Mouse (Mus musculus) adipocyte (in vitro differentiated cells): ENCODE measurements around the gene Rftn1.

Experiments
- DNase-seq: peaks from one replicate; pipeline ENCODE4 v3.0.0-alpha.2; 2016; ENCODE audit warnings: low spot score

Gene Rftn1

DNA sequence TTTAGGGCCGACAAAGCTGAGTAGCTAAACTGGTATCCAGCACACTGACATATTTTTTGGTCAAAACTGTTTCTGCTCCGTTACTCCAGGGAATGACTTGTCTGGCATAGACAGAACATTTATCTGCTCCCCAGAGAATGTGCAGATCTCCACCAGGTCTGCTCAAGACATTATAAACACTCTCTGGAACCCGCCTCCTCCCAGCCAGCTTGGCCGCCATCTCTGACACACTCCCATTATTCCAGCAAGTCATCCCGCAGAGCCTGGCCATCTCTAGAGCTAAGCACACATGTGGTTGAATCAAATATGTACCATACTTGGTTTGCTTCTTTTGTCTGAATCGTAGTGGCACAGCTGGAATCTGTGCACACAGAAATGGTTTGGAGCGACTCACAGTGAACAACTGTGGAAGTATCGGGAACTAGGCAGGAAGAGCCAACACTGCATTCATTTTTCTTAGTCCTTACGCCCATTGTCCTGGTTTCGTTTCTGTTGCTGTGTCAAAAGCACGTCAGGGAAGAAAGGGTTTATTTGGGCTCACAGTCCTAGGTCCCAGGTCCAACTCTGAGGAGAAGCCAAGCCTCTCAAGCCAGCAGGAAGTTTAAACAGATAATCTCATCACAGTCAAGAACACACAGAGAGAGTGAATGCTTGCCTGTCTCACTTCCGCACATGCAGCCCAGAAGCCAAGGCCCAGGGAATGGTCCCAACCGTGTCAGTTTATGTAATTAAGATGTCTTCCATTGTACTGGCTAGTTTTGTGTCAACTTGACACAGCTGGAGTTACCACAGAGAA, 126.4 kb downstream of the Rftn1 start:
- no peak for DNase-seq

- DNase-seq: peak; percentile 11
Observed at GRCm38 (mm10) chr17:50062649-50063048, 127.8 kb downstream of the Rftn1 start.

- no peak for DNase-seq
Observed at GRCm38 (mm10) chr17:50061446-50061845, 129.0 kb downstream of the Rftn1 start.

DNA sequence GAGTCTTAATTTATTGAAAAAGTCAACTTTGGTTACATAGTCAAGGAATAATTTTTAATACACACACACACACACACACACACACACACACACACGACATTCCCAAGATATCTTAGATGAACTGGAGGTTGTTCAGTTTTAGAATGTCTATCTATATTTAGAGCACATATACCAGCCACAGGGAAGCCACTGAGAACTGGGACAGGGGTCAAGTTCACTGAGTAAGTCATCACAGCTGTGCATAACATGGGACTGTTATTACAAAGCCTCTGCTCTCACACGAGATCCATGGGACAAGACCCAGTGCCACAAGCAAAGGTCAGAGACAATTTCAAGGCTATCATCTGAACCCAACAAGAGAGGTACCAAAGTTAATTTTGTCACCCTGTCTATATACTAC, 130.3 kb downstream of the Rftn1 start:
- no peak for DNase-seq

GRCm38 (mm10) chr17:50059417-50059816, 131.1 kb downstream of the Rftn1 start:
- DNase-seq: no peak

- no peak for DNase-seq
Observed at GRCm38 (mm10) chr17:50055154-50055756, 135.2 kb downstream of the Rftn1 start.

GRCm38 (mm10) chr17:50054586-50054985, 135.9 kb downstream of the Rftn1 start:
- no peak for DNase-seq

DNA sequence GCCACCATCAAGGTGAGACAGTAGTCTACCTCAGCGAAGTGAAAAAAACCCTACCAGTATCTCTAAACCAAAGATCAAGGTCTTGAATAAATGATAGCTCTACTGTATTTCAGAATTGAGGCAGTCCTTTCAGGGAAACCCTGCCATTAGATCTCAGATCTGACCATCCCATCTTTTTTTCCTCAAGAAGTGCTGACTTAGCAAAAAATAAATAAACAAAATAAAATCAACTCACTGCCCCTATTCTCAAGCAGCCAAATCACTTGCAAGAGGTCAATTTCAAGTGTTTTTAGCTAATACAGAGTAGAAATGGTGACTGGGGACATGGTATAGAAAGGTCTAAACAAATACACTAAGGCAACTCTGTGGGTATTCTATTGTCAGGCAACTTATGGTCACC, 136.5 kb downstream of the Rftn1 start:
- DNase-seq: no peak

GRCm38 (mm10) chr17:50052741-50053468, 137.6 kb downstream of the Rftn1 start:
- DNase-seq: no peak

GRCm38 (mm10) chr17:50050456-50050855, 140.0 kb downstream of the Rftn1 start:
- no peak for DNase-seq

GRCm38 (mm10) chr17:50048209-50048608, 142.3 kb downstream of the Rftn1 start:
- no peak for DNase-seq

GRCm38 (mm10) chr17:50047182-50047581, 143.3 kb downstream of the Rftn1 start:
- DNase-seq: no peak

- no peak for DNase-seq
Observed at GRCm38 (mm10) chr17:50040727-50041410, 149.6 kb downstream of the Rftn1 start.

DNA sequence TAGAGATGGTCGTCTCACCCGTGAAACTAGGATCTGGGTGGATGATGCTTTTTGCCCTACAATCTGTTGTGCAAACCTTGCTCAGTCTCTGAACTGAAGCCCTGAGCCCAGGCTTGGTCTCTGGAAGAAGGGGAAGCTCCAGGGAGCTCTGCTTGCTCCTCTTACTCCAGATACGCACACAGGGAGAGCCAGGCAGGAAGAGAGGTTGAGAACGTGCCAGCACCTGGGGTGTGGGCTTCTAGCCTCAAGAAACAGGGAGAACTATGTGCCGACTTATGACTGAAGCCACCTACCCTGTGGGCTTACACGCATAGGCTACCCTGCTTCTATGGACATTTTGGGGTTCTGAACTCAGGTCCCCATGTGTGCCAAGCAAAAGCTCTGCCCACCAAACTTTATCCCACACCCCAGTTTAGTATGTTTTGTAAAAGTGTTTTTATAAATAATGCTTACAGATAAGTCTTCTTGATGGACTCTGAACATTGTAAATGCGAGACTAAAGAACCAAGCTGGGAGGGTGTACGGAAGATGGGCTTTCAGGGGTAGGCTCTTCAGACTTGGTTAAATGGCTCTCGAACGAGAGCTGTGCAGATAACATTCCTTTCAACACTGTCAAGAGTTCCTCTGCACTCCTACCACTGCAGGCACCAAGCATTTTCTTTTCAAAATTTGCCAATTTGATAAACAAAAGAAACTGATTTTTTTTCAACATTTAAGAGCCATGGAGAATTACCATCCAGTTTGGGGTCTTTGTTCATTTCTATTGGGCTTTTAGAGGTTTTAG, 152.4 kb downstream of the Rftn1 start:
- no peak for DNase-seq

DNA sequence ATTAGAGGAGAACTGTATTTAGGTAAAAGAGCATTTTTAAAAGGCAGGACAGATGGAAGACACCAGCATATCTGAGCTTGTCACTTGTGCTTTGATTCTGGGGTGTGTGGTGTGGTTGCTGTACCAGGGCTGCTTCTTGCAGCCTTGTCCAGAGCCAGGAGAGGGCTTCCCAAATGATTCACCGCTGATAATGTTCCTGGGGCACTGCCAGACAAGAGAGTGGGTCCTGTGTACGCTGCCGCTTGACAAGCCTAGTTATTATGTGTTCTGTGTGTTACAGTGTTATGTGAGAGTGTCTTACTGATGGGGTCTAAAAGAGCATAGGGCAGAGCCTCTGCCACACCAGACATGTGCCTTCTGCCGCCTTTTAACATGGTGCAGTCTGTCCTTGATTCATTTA, 153.1 kb downstream of the Rftn1 start:
- no peak for DNase-seq

- no peak for DNase-seq
Observed at GRCm38 (mm10) chr17:50036751-50037385, 153.6 kb downstream of the Rftn1 start.

- no peak for DNase-seq
Observed at GRCm38 (mm10) chr17:50033698-50034097, 156.8 kb downstream of the Rftn1 start.

DNA sequence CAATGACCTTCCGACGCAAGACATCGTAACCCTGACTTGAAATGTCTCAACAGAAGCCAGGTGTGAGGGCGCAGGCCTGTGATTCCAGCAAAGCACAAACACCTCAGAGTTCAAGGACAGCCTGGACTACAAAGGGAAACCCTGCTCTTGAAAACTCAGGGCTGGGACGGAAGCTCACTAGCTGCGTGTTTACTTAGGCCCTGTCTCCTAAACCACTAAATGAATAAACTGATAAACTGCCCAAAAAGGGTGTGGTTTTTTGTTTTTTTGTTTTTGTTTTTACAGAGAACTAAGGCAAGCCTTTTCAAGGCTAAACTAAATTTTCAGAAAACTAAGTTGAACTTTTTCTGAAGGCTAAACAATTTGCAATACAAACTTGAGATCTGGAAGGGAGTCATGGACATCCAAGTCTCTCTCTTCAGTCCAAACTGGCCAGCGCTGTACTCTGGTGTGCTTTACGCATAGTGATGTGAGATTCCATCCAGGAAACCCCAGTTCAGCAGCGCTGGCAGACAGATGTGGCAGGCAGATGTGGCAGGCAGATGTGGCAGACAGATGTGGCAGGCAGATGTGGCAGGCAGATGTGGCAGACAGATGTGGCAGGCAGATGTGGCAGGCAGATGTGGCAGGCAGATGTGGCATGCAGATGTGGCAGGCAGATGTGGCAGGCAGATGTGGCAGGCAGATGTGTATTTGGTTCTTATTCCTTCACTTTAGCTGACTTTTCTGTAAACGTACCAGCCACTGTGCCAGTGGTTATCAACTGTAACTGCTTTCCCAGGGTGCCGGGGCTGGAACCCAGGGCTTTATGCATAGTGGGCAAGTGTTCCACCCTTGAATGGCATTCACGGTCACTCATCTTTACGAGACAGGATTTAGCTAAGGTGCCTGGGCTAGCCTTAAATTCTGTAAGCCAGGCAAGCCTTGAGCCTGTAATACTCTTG, 158.7 kb downstream of the Rftn1 start:
- DNase-seq: no peak

- no peak for DNase-seq
Observed at GRCm38 (mm10) chr17:50025651-50026050, 164.8 kb downstream of the Rftn1 start.

- DNase-seq: no peak
Observed at GRCm38 (mm10) chr17:50025173-50025626, 165.3 kb downstream of the Rftn1 start.
